Mouse (Mus musculus) neural tube, embryonic 14.5 days (tissue): ENCODE results near the gene Sost. TPM values are rescaled to one million over a fixed set of nuclear protein-coding genes. Genes with fewer than 3 reads are reported as not detected.
A peak's percentile ranks its signal among the peaks of the same experiment; 100 is the strongest.
"Not testable (repeated sequence)": the region's sequence is repeated elsewhere in the genome, so short reads cannot be mapped to it uniquely, and the experiment has no call there.

Experiments
- ATAC-seq: fragments of 200-750 bp; cut with Nextera tagmentation; 2 replicates; pipeline ENCODE4 v1.8.0; 2017; ENCODE audit warnings: low read depth, mild to moderate bottlenecking, moderate TSS enrichment, moderate library complexity
- H3K27ac ChIP-seq: fragments of 300-500 bp; sonication (generic); 2 replicates; pipeline ENCODE4 v1.5.1; 2014; ENCODE audit warnings: low read depth, mild to moderate bottlenecking, control low read depth, low read length, moderate library complexity, mixed read lengths
- H3K27me3 ChIP-seq: fragments of 300-500 bp; sonication (generic); 2 replicates; pipeline ENCODE4 v1.6.1; 2014; ENCODE audit warnings: low read length; ENCODE audit not compliant: control insufficient read depth, insufficient read depth
- H3K36me3 ChIP-seq: fragments of 300-500 bp; sonication (generic); 2 replicates; pipeline ENCODE4 v1.6.1; 2014; ENCODE audit warnings: low read length, mixed read lengths; ENCODE audit not compliant: control insufficient read depth, insufficient read depth
- H3K4me1 ChIP-seq: fragments of 300-500 bp; sonication (generic); 2 replicates; pipeline ENCODE4 v1.6.1; 2014; ENCODE audit warnings: low read length; ENCODE audit not compliant: control insufficient read depth, insufficient read depth
- H3K4me2 ChIP-seq: fragments of 300-500 bp; sonication (generic); 2 replicates; pipeline ENCODE4 v1.6.1; 2014; ENCODE audit warnings: mild to moderate bottlenecking, low read depth, low read length, control low read depth
- H3K4me3 ChIP-seq: fragments of 300-500 bp; sonication (generic); 2 replicates; pipeline ENCODE4 v1.5.1; 2014; ENCODE audit warnings: low read depth, low read length, control low read depth, mixed read lengths
- H3K9ac ChIP-seq: fragments of 300-500 bp; sonication (generic); replicated peaks from 2 replicates; pipeline ENCODE4 v1.6.1; 2014; ENCODE audit warnings: low read depth, mild to moderate bottlenecking, control low read depth, low read length, mixed read lengths
- H3K9me3 ChIP-seq: fragments of 300-500 bp; sonication (generic); 2 replicates; pipeline ENCODE4 v1.6.1; 2016; ENCODE audit warnings: low read length; ENCODE audit not compliant: control insufficient read depth
- WGBS: fragments of 180-500 bp; shearing (Covaris S2); extraction: QIAGEN DNeasy Blood & Tissue Kit; methylation state at CpG from one replicate; pipeline ENCODE4 v1.1.7; 2014; 5-methylcytosine and 5-hydroxymethylcytosine counted together
- polyA plus RNA-seq: library from polyadenylated mRNA; unstranded; fragments of >200 nt; fragmentation: Nextera tagmentation; extraction: Ambion mirVana; gene quantifications from 2 replicates; pipeline ENCODE4 v1.2.1, GENCODE M21; 2014

The Sost gene
- polyA plus RNA-seq, 1 experiment from 2014 or later = not detected

- Histone ChIP-seq H3K27me3 (no peaks in the 10 kb centered on the region), H3K9ac (no peak overlapping the region), H3K9me3 (no peaks in the 10 kb centered on the region), H3K4me3 (no peak overlapping the region), H3K36me3 (no peaks in the 10 kb centered on the region), H3K4me2 (no peak overlapping the region), H3K27ac (no peak overlapping the region), H3K4me1 (no peaks in the 10 kb centered on the region)
- 7% methylated on average over 10 of the region's 10 CpGs for WGBS
- 0 out of 2 replicates have a peak, but pooled peaks have one; percentile 45 for ATAC-seq
Measured at GRCm38 (mm10) chr11:101985990-101986389, 19.2 kb upstream of the Sost start.

GRCm38 (mm10) chr11:101985450-101985849, 18.6 kb upstream of the Sost start:
- not testable (repeated sequence) for H3K27me3 ChIP-seq, H3K4me1 ChIP-seq, H3K9ac ChIP-seq, H3K36me3 ChIP-seq, H3K27ac ChIP-seq, H3K4me3 ChIP-seq, H3K4me2 ChIP-seq, H3K9me3 ChIP-seq, ATAC-seq
- 60% methylated on average over 6 of the region's 6 CpGs for WGBS

DNA sequence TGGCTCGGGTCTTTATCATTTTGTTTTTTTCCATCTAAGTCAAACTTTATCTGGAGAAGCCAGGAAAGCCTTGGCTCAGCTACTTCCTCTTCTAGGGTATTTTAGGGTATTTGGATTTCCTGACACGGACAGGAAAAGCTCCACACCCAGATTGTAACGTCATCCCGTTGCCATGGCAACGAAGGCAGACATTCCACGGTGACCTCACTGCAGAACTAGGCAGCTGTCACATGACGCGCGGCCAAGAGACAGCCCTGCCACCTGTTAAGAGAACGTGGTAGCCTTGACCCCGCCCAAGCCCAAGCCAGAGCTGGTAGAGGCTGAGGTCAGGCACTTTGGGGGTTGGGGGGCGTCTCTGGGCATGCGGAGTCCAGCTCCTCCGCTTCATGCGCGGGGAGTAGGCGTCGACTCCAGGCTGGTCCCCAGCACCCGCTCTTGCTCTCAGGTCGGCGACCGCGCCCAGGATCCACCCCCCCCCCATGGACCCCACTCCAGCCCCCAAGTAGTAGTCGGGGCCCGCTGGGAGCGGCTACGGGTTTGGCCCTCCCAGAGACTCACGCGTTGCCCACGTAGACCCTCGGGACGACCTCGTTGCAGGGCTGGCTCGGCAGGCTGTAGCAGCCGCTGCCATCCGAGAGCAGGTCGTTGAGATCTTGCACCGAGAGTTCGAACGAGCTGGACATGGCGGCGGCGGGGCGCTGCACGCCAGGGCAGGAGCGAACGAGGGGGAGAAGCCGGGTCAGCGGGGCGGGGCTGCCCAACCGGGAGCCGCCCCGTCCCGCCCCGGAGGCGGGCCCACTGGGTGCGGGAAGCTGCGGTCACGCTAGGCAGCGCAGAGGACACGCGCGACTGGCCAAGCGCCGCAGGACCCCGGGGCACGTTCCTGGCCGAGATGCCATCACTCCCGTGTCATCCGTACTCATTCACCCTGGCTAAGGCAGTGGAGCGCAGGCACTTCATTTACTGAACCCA, 17.5 kb upstream of the Sost start, which contains the start of gene Cfap97d1:
TSS of gene Cfap97d1 (plus strand) at position 226 of the 972 bp plus-strand sequence.
- H3K27me3 ChIP-seq = no peaks in the 10 kb centered on the region
- no peaks in the 10 kb centered on the region for H3K4me1 ChIP-seq
- H3K4me3 ChIP-seq = peak within 1 kb of the TSS; percentile 51
- peak; percentile 73 for ATAC-seq
- H3K27ac ChIP-seq = peak within 1 kb of the TSS; percentile 70
- no peaks in the 10 kb centered on the region for H3K36me3 ChIP-seq
- H3K9ac ChIP-seq = peak within 1 kb of the TSS; percentile 74
- WGBS = 1% methylated on average over 68 of the region's 71 CpGs
- peak within 1 kb of the TSS; percentile 96 for H3K4me2 ChIP-seq
- no peaks in the 10 kb centered on the region for H3K9me3 ChIP-seq

- H3K36me3 ChIP-seq = no peaks in the 10 kb centered on the region
- H3K27me3 ChIP-seq = no peaks in the 10 kb centered on the region
- H3K27ac ChIP-seq = no peak overlapping the region
- H3K4me1 ChIP-seq = no peaks in the 10 kb centered on the region
- 69% methylated on average over 10 of the region's 10 CpGs for WGBS
- H3K9me3 ChIP-seq = no peaks in the 10 kb centered on the region
- H3K9ac ChIP-seq = no peak overlapping the region
- ATAC-seq = no peak
- peak overlapping the region; percentile 51 for H3K4me3 ChIP-seq
- H3K4me2 ChIP-seq = peak overlapping the region; percentile 96
Measured at GRCm38 (mm10) chr11:101983431-101983921, 16.7 kb upstream of the Sost start.

- Histone ChIP-seq H3K27ac (no peak overlapping the region), H3K9ac (no peak overlapping the region), H3K4me3 (no peak overlapping the region), H3K9me3 (no peaks in the 10 kb centered on the region), H3K4me2 (no peak overlapping the region), H3K4me1 (no peaks in the 10 kb centered on the region), H3K27me3 (no peaks in the 10 kb centered on the region), H3K36me3 (no peaks in the 10 kb centered on the region)
- no peak for ATAC-seq
- 76% methylated on average over 6 of the region's 6 CpGs for WGBS
Measured at GRCm38 (mm10) chr11:101982981-101983411, 16.2 kb upstream of the Sost start.

GRCm38 (mm10) chr11:101981850-101982249, 15.0 kb upstream of the Sost start:
- H3K4me2 ChIP-seq = no peak overlapping the region
- H3K27ac ChIP-seq = no peak overlapping the region
- no peaks in the 10 kb centered on the region for H3K9me3 ChIP-seq
- WGBS = 86% methylated on average over 12 of the region's 12 CpGs
- H3K27me3 ChIP-seq = no peaks in the 10 kb centered on the region
- H3K36me3 ChIP-seq = no peaks in the 10 kb centered on the region
- no peak for ATAC-seq
- H3K9ac ChIP-seq = no peak overlapping the region
- H3K4me3 ChIP-seq = no peak overlapping the region
- no peaks in the 10 kb centered on the region for H3K4me1 ChIP-seq

DNA sequence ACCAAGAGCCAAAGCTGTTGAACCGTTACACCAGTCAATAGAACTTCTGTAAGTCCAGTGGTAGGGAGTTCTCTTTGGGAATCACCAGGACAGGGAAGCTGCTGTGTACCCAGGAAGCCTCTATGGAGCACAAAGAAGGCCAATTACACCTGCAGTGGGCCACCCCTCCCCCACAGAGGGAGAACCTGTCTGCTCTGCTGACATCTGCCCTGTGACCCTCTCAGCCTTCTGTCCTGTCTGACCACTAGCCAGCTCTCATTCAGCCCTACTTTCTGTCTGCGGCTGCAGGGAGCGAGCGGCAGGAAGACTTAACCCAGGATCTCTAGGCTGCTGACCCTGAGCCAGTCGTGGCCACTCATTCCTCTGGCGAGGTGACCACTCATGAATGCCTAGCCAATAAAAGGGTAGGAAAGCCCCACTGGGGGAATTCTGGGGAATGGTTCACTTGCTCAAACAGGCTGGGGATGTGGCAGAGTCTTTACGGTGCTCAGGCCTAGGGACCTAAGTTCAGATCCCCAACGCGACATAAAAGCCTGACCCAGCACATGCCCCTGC, 13.9 kb upstream of the Sost start:
- Histone ChIP-seq H3K4me3 (no peak overlapping the region), H3K27ac (no peak overlapping the region), H3K36me3 (no peaks in the 10 kb centered on the region), H3K9ac (no peak overlapping the region), H3K9me3 (no peaks in the 10 kb centered on the region), H3K4me2 (no peak overlapping the region), H3K27me3 (no peaks in the 10 kb centered on the region), H3K4me1 (no peaks in the 10 kb centered on the region)
- 79% methylated on average over 9 of the region's 9 CpGs for WGBS
- no peak for ATAC-seq

DNA sequence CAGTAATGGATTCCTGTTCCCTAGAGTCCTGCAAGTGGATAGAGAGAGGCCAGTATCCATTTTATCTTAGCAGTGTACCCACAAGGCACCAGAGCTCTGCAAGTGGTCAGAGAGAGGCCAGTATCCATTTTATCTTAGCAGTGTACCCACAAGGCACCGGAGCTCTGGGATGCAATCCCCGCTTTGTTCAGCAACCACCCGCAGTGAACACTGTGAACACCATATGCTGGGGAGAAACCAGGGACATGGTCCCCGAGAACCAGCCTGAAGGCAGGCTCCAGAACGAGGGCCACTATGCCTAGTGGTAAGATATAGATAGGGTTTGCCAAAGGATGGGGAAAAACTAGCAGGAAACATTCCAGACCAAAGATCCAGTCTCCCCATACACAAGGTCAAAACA, 12.3 kb upstream of the Sost start:
- Histone ChIP-seq H3K4me1 (no peaks in the 10 kb centered on the region), H3K9ac (no peak overlapping the region), H3K4me2 (no peak overlapping the region), H3K4me3 (no peak overlapping the region), H3K27me3 (no peaks in the 10 kb centered on the region), H3K36me3 (no peaks in the 10 kb centered on the region), H3K27ac (no peak overlapping the region), H3K9me3 (no peaks in the 10 kb centered on the region)
- 80% methylated on average over 5 of the region's 5 CpGs for WGBS
- ATAC-seq = no peak

DNA sequence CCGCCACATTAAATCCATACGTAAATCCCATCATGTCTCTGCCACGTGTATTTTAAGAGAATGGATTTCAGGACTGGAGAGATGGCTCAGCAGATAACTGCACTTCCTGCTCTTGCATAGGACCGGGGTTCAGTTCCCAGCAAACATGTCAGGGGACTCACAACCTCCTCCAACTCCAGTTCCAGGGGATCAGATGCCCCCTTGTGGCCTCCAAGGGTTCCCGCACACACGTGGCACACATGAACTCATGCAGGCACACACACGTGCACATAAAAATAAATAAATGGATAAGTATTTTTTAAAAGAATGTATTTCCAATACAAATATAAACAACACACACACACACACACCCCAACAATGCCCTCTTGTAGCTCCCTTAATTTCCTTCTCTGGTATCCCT, 10.1 kb upstream of the Sost start:
- ATAC-seq = no peak
- 98% methylated on average over 7 of the region's 7 CpGs for WGBS
- H3K27me3 ChIP-seq = no peaks in the 10 kb centered on the region
- H3K27ac ChIP-seq = no peak overlapping the region
- H3K4me1 ChIP-seq = no peaks in the 10 kb centered on the region
- H3K9ac ChIP-seq = no peak overlapping the region
- H3K9me3 ChIP-seq = no peaks in the 10 kb centered on the region
- no peak overlapping the region for H3K4me3 ChIP-seq
- H3K36me3 ChIP-seq = no peaks in the 10 kb centered on the region
- H3K4me2 ChIP-seq = no peak overlapping the region
